17 mouse cellular contexts compared by ENCODE assay signal in genomic region chr9:118984650-118985432, GRCm38 (mm10). TPM values are rescaled to one million over a fixed set of nuclear protein-coding genes. Genes with fewer than 3 reads are reported as not detected.
DNase-seq lines count a peak whose midpoint lies in the region; ATAC-seq and TF ChIP-seq lines count a peak whose summit lies in the region.
"Had no signal": no experiment of that assay in that cellular context is flagged by ENCODE, and none has a peak within 500 bp of the region (broad histone marks: within the 10 kb centered on the region; RNA-seq: fewer than 3 reads in every experiment).

No protein-coding gene starts in this region.

- H3K9ac ChIP-seq in intestine, embryonic 14.5 days (ENCODE audit: low read length): no peak overlapping the region
- H3K9ac ChIP-seq in limb, embryonic 11.5 days (ENCODE audit: low read length): no peak overlapping the region
- H3K9ac ChIP-seq: embryonic facial prominence, embryonic 12.5 days; heart, embryonic 15.5 days; hindbrain, embryonic 15.5 days; lung, embryonic 14.5 days; neural tube, embryonic 12.5 days had no signal

- peak; percentile 42; the same call in 1 of the 2 replicates for ATAC-seq in intestine, embryonic 14.5 days (replicated peaks; ENCODE audit: low FRiP score, low TSS enrichment, low read depth)
- no peak for ATAC-seq in limb, embryonic 11.5 days (ENCODE audit: insufficient number of reproducible peaks, low FRiP score, low TSS enrichment, low read depth)
- ATAC-seq: midbrain, embryonic 16.5 days had no signal

- no peak overlapping the region for H3K4me2 ChIP-seq in intestine, embryonic 14.5 days (ENCODE audit: low read length)
- no peak overlapping the region for H3K4me2 ChIP-seq in limb, embryonic 11.5 days (ENCODE audit: low read depth, severe bottlenecking)
- H3K4me2 ChIP-seq: embryonic facial prominence, embryonic 12.5 days; heart, embryonic 15.5 days; hindbrain, embryonic 15.5 days; lung, embryonic 14.5 days; neural tube, embryonic 12.5 days had no signal

- DNase-seq in kidney, adult 2 months: peak; percentile 70
- DNase-seq in kidney, adult 11 months: no peak
- peak; percentile 43 for DNase-seq in ES-CJ7 (ENCODE audit: low read depth, low spot score)
- DNase-seq in intestine, embryonic 14.5 days (ENCODE audit: low spot score): no peak
- DNase-seq in limb, embryonic 11.5 days (ENCODE audit: low spot score): no peak
- no peak for DNase-seq in cerebellum, postnatal 14 days
- DNase-seq in gastrocnemius, adult 2 months: no peak
- DNase-seq: adrenal gland, postnatal 36 days; gastrocnemius, postnatal 14 days; lung, embryonic 14.5 days; thymus, adult 2 months had no signal

- 53% methylated on average over 15 of the region's 15 CpGs for WGBS in kidney, adult 2 months
- 63% methylated on average over 15 of the region's 15 CpGs for WGBS in intestine, embryonic 14.5 days
- 60% methylated on average over 15 of the region's 15 CpGs for WGBS in limb, embryonic 11.5 days

- no peak overlapping the region for H3K27ac ChIP-seq in kidney, adult 2 months (ENCODE audit: insufficient read depth, low read depth, low read length)
- no peak overlapping the region for H3K27ac ChIP-seq in intestine, embryonic 14.5 days (ENCODE audit: low read depth)
- 0 out of 2 replicates have a peak overlapping the region, but pooled peaks have one; percentile 21 for H3K27ac ChIP-seq in limb, embryonic 11.5 days (replicated peaks; ENCODE audit: low read depth, low read length)
- H3K27ac ChIP-seq in gastrocnemius, adult 2 months: no peak overlapping the region
- H3K27ac ChIP-seq: embryonic facial prominence, embryonic 12.5 days; heart, embryonic 15.5 days; hindbrain, embryonic 15.5 days; layer of hippocampus, adult 2 months; neural tube, embryonic 12.5 days had no signal

- H3K27me3 ChIP-seq in kidney, adult 2 months (replicated peaks; ENCODE audit: control insufficient read depth, insufficient read depth, low read length): no peaks in the 10 kb centered on the region
- no peaks in the 10 kb centered on the region for H3K27me3 ChIP-seq in intestine, embryonic 14.5 days (replicated peaks; ENCODE audit: control insufficient read depth, insufficient read depth, low read length)
- no peaks in the 10 kb centered on the region for H3K27me3 ChIP-seq in limb, embryonic 11.5 days (ENCODE audit: control insufficient read depth, insufficient read depth, low read length)
- H3K27me3 ChIP-seq: embryonic facial prominence, embryonic 12.5 days; heart, embryonic 15.5 days; hindbrain, embryonic 15.5 days; neural tube, embryonic 12.5 days had no signal

- no peak overlapping the region for H3K4me3 ChIP-seq in kidney, adult 2 months (ENCODE audit: insufficient read depth, low read depth, low read length)
- H3K4me3 ChIP-seq in intestine, embryonic 14.5 days (ENCODE audit: low read depth, low read length): no peak overlapping the region
- H3K4me3 ChIP-seq in limb, embryonic 11.5 days (ENCODE audit: low read depth, low read length): no peak overlapping the region
- H3K4me3 ChIP-seq in gastrocnemius, adult 2 months: no peak overlapping the region
- H3K4me3 ChIP-seq: embryonic facial prominence, embryonic 12.5 days; heart, embryonic 15.5 days; hindbrain, embryonic 15.5 days; layer of hippocampus, adult 2 months; neural tube, embryonic 12.5 days had no signal

- intact Hi-C loops in gastrocnemius, adult 2 months (cut with DNase I): no loop called here

- no peak for TF ChIP-seq POLR2A in kidney, adult 2 months (IDR thresholded peaks at IDR 0.05; ENCODE audit: low read depth, low read length)

- no peaks in the 10 kb centered on the region for H3K9me3 ChIP-seq in intestine, embryonic 14.5 days (ENCODE audit: control insufficient read depth, low read length)
- H3K9me3 ChIP-seq in limb, embryonic 11.5 days (ENCODE audit: control insufficient read depth, low read length): no peaks in the 10 kb centered on the region
- H3K9me3 ChIP-seq: embryonic facial prominence, embryonic 12.5 days; heart, embryonic 15.5 days; hindbrain, embryonic 15.5 days; neural tube, embryonic 12.5 days had no signal

- H3K36me3 ChIP-seq in kidney, adult 2 months (ENCODE audit: control insufficient read depth, insufficient read depth, low read length): no peaks in the 10 kb centered on the region
- no peaks in the 10 kb centered on the region; the same call in 1 of the 2 replicates for H3K36me3 ChIP-seq in intestine, embryonic 14.5 days (ENCODE audit: control insufficient read depth, insufficient read depth, low read length)
- H3K36me3 ChIP-seq in limb, embryonic 11.5 days (ENCODE audit: control insufficient read depth, insufficient read depth, low read length): no peaks in the 10 kb centered on the region
- H3K36me3 ChIP-seq: embryonic facial prominence, embryonic 12.5 days; heart, embryonic 15.5 days; hindbrain, embryonic 15.5 days; neural tube, embryonic 12.5 days had no signal

- peaks cover 22% of the 10 kb centered on the region for H3K4me1 ChIP-seq in kidney, adult 2 months (ENCODE audit: control insufficient read depth, insufficient read depth, low read length)
- peaks cover 29% of the 10 kb centered on the region for H3K4me1 ChIP-seq in intestine, embryonic 14.5 days (replicated peaks; ENCODE audit: control insufficient read depth, insufficient read depth, low read length)
- peaks cover 49% of the 10 kb centered on the region for H3K4me1 ChIP-seq in limb, embryonic 11.5 days (ENCODE audit: control insufficient read depth, insufficient read depth, low read length)

- TF ChIP-seq CTCF in kidney, adult 2 months (conservative IDR thresholded peaks at IDR 0.05; ENCODE audit: insufficient read depth, insufficient read length, low read depth, low read length): no peak
- TF ChIP-seq CTCF in gastrocnemius, adult 2 months (IDR thresholded peaks at IDR 0.05): no peak

RNA-seq across cellular contexts. Expression of gene Ctdspl, which starts 58.6 kb away (rescaled TPM):
- polyA plus RNA-seq in kidney, adult 2 months (2012; rRNA removed): 39.2 and 40.3 TPM in 2 replicates
- 21.3 and 22.1 TPM in 2 replicates for polyA plus RNA-seq in intestine, embryonic 14.5 days (2014; fragmentation: Nextera tagmentation; extraction: Ambion mirVana)
- 13.6 and 13.9 TPM in 2 replicates for polyA plus RNA-seq in limb, embryonic 11.5 days (2014; fragmentation: Nextera tagmentation; extraction: Ambion mirVana)
- 1 to 10 TPM; 3.5 to 5.9 TPM for total RNA-seq in gastrocnemius, adult 2 months (2021)

Comparison
In these comparisons a context has a peak if more than half of its experiments do, and no peak if none do; other contexts are left out.
1. DNase-seq: peak in kidney, adult 2 months (single experiment) and ES-CJ7 (single experiment); none in kidney, adult 11 months (single experiment), intestine, embryonic 14.5 days (single experiment), limb, embryonic 11.5 days (single experiment), cerebellum, postnatal 14 days (0 of 2) and gastrocnemius, adult 2 months (single experiment).